Mouse (Mus musculus) neural tube, embryonic 15.5 days (tissue): ENCODE results near the gene Kars. TPM values are rescaled to one million over a fixed set of nuclear protein-coding genes. Genes with fewer than 3 reads are reported as not detected.

ENCODE experiments used
- ATAC-seq: fragments of 200-750 bp; cut with Nextera tagmentation; 2 replicates; pipeline ENCODE4 v1.8.0; 2017; ENCODE audit warnings: mild to moderate bottlenecking, moderate TSS enrichment, moderate library complexity; ENCODE audit not compliant: low FRiP score
- H3K27ac ChIP-seq: fragments of 300-500 bp; sonication (generic); replicated peaks from 2 replicates; pipeline ENCODE4 v1.5.1; 2015; ENCODE audit warnings: mild to moderate bottlenecking, inconsistent platforms
- H3K27me3 ChIP-seq: fragments of 300-500 bp; sonication (generic); replicated peaks from 2 replicates; pipeline ENCODE4 v1.6.1; 2015; ENCODE audit warnings: inconsistent platforms
- H3K36me3 ChIP-seq: fragments of 300-500 bp; sonication (generic); 2 replicates; pipeline ENCODE4 v1.6.1; 2015; ENCODE audit warnings: inconsistent platforms
- H3K4me1 ChIP-seq: fragments of 300-500 bp; sonication (generic); 2 replicates; pipeline ENCODE4 v1.6.1; 2015; ENCODE audit warnings: inconsistent platforms
- H3K4me2 ChIP-seq: fragments of 300-500 bp; sonication (generic); 2 replicates; pipeline ENCODE4 v1.6.1; 2015; ENCODE audit warnings: inconsistent platforms, mild to moderate bottlenecking, moderate library complexity
- H3K4me3 ChIP-seq: fragments of 300-500 bp; sonication (generic); replicated peaks from 2 replicates; pipeline ENCODE4 v1.5.1; 2015; ENCODE audit warnings: mild to moderate bottlenecking, inconsistent platforms
- H3K9ac ChIP-seq: fragments of 300-500 bp; sonication (generic); replicated peaks from 2 replicates; pipeline ENCODE4 v1.6.1; 2015; ENCODE audit warnings: mild to moderate bottlenecking, inconsistent platforms
- H3K9me3 ChIP-seq: fragments of 300-500 bp; sonication (generic); replicated peaks from 2 replicates; pipeline ENCODE4 v1.6.1; 2016; ENCODE audit warnings: inconsistent platforms
- WGBS: fragments of 180-500 bp; shearing (Covaris S2); methylation state at CpG from one replicate; pipeline ENCODE4 v1.1.7; 2015; ENCODE audit warnings: mixed read lengths; 5-methylcytosine and 5-hydroxymethylcytosine counted together
- polyA plus RNA-seq: library from polyadenylated mRNA; unstranded; fragments of >200 nt; fragmentation: Nextera tagmentation; extraction: Ambion mirVana; gene quantifications from 2 replicates; pipeline ENCODE4 v1.2.1, GENCODE M21; 2015

The Kars gene
- polyA plus RNA-seq, 1 experiment from 2014 or later, result 166 TPM

- Histone ChIP-seq H3K4me1 (no peaks in the 10 kb centered on the region; the same call in 1 of the 2 replicates), H3K36me3 (peaks cover 22% of the 10 kb centered on the region), H3K27me3 (no peaks in the 10 kb centered on the region), H3K4me3 (no peak overlapping the region), H3K27ac (no peak overlapping the region), H3K9ac (no peak overlapping the region), H3K9me3 (no peaks in the 10 kb centered on the region), H3K4me2 (no peak overlapping the region)
- no peak for ATAC-seq
- 75% methylated on average over 10 of the region's 10 CpGs for WGBS
These were observed 33.0 kb downstream of the Kars start for GRCm38 (mm10) chr8:111978147-111978546.

GRCm38 (mm10) chr8:111976326-111976725, 34.8 kb downstream of the Kars start:
- Histone ChIP-seq H3K4me1 (no peaks in the 10 kb centered on the region; the same call in 1 of the 2 replicates), H3K27me3 (no peaks in the 10 kb centered on the region), H3K27ac (no peak overlapping the region)

GRCm38 (mm10) chr8:111975706-111976105, 35.4 kb downstream of the Kars start:
- Histone ChIP-seq H3K36me3 (peaks cover 30% of the 10 kb centered on the region), H3K27ac (no peak overlapping the region), H3K9me3 (no peaks in the 10 kb centered on the region), H3K27me3 (no peaks in the 10 kb centered on the region), H3K4me1 (no peaks in the 10 kb centered on the region; the same call in 1 of the 2 replicates), H3K9ac (no peak overlapping the region), H3K4me2 (no peak overlapping the region), H3K4me3 (no peak overlapping the region)
- WGBS, result 91% methylated on average over 2 of the region's 2 CpGs
- no peak for ATAC-seq

More at GRCm38 (mm10) chr8:111976326-111976725, 34.8 kb downstream of the Kars start:
- no peak for ATAC-seq
- H3K36me3 ChIP-seq, result peaks cover 28% of the 10 kb centered on the region
- WGBS, result 96% methylated on average over 2 of the region's 2 CpGs
- no peak overlapping the region for H3K9ac ChIP-seq
- no peak overlapping the region for H3K4me3 ChIP-seq
- H3K9me3 ChIP-seq, result no peaks in the 10 kb centered on the region
- H3K4me2 ChIP-seq, result no peak overlapping the region

GRCm38 (mm10) chr8:111974138-111974537, 37.0 kb downstream of the Kars start:
- Histone ChIP-seq H3K4me2 (no peak overlapping the region), H3K27ac (no peak overlapping the region), H3K9me3 (no peaks in the 10 kb centered on the region), H3K9ac (no peak overlapping the region), H3K4me1 (no peaks in the 10 kb centered on the region; the same call in 1 of the 2 replicates), H3K27me3 (no peaks in the 10 kb centered on the region), H3K36me3 (peaks cover 30% of the 10 kb centered on the region), H3K4me3 (no peak overlapping the region)
- ATAC-seq, result no peak
- 96% methylated on average over 12 of the region's 12 CpGs for WGBS

- peaks cover 15% of the 10 kb centered on the region; the same call in 1 of the 2 replicates for H3K36me3 ChIP-seq
- no peak overlapping the region for H3K4me3 ChIP-seq
- H3K4me1 ChIP-seq, result no peaks in the 10 kb centered on the region
- 36% methylated on average over 5 of the region's 5 CpGs for WGBS
- H3K9ac ChIP-seq, result no peak overlapping the region
- no peak overlapping the region for H3K27ac ChIP-seq
- no peaks in the 10 kb centered on the region for H3K27me3 ChIP-seq
- ATAC-seq, result no peak
- no peak overlapping the region for H3K4me2 ChIP-seq
- H3K9me3 ChIP-seq, result no peaks in the 10 kb centered on the region
These were observed 42.1 kb downstream of the Kars start for GRCm38 (mm10) chr8:111968991-111969390.

- Histone ChIP-seq H3K4me2 (no peak overlapping the region), H3K4me3 (no peak overlapping the region), H3K4me1 (no peaks in the 10 kb centered on the region), H3K27ac (no peak overlapping the region), H3K36me3 (peaks cover 13% of the 10 kb centered on the region; the same call in 1 of the 2 replicates), H3K9ac (no peak overlapping the region), H3K27me3 (no peaks in the 10 kb centered on the region), H3K9me3 (no peaks in the 10 kb centered on the region)
- ATAC-seq, result no peak
- WGBS, result 87% methylated on average over 10 of the region's 10 CpGs
These were observed 42.6 kb downstream of the Kars start for GRCm38 (mm10) chr8:111968541-111968940.

- Histone ChIP-seq H3K4me3 (no peak overlapping the region), H3K4me1 (no peaks in the 10 kb centered on the region), H3K27me3 (no peaks in the 10 kb centered on the region), H3K4me2 (no peak overlapping the region), H3K36me3 (0 out of 2 replicates have a peak, but pooled peaks cover 8% of the 10 kb centered on the region), H3K9me3 (no peaks in the 10 kb centered on the region), H3K27ac (no peak overlapping the region), H3K9ac (no peak overlapping the region)
- 86% methylated on average over 5 of the region's 5 CpGs for WGBS
- ATAC-seq, result no peak
These were observed 43.8 kb downstream of the Kars start for GRCm38 (mm10) chr8:111967246-111967870.

GRCm38 (mm10) chr8:111964849-111965561, 46.1 kb downstream of the Kars start:
- ATAC-seq, result no peak
- WGBS, result 76% methylated on average over 7 of the region's 7 CpGs
- no peaks in the 10 kb centered on the region for H3K4me1 ChIP-seq
- H3K9ac ChIP-seq, result no peak overlapping the region
- no peaks in the 10 kb centered on the region for H3K36me3 ChIP-seq
- H3K27ac ChIP-seq, result no peak overlapping the region
- no peaks in the 10 kb centered on the region for H3K9me3 ChIP-seq
- H3K4me2 ChIP-seq, result no peak overlapping the region
- no peaks in the 10 kb centered on the region for H3K27me3 ChIP-seq
- no peak overlapping the region for H3K4me3 ChIP-seq

- Histone ChIP-seq H3K27me3 (no peaks in the 10 kb centered on the region), H3K4me3 (no peak overlapping the region), H3K9me3 (no peaks in the 10 kb centered on the region), H3K4me2 (no peak overlapping the region), H3K36me3 (no peaks in the 10 kb centered on the region), H3K9ac (no peak overlapping the region), H3K4me1 (no peaks in the 10 kb centered on the region), H3K27ac (no peak overlapping the region)
- ATAC-seq, result no peak
- 70% methylated on average over 5 of the region's 5 CpGs for WGBS
These were observed 46.8 kb downstream of the Kars start for GRCm38 (mm10) chr8:111964351-111964750.

GRCm38 (mm10) chr8:111963546-111963945, 47.6 kb downstream of the Kars start:
- no peaks in the 10 kb centered on the region for H3K4me1 ChIP-seq
- 82% methylated on average over 4 of the region's 4 CpGs for WGBS
- no peak overlapping the region for H3K9ac ChIP-seq
- H3K4me2 ChIP-seq, result no peak overlapping the region
- H3K27ac ChIP-seq, result no peak overlapping the region
- no peaks in the 10 kb centered on the region; the same call in 1 of the 2 replicates for H3K36me3 ChIP-seq
- H3K9me3 ChIP-seq, result no peaks in the 10 kb centered on the region
- H3K27me3 ChIP-seq, result no peaks in the 10 kb centered on the region
- H3K4me3 ChIP-seq, result no peak overlapping the region
- no peak for ATAC-seq

GRCm38 (mm10) chr8:111963091-111963490, 48.0 kb downstream of the Kars start:
- no peaks in the 10 kb centered on the region for H3K9me3 ChIP-seq
- ATAC-seq, result no peak
- H3K4me3 ChIP-seq, result no peak overlapping the region
- H3K36me3 ChIP-seq, result peaks cover 4% of the 10 kb centered on the region; the same call in 1 of the 2 replicates
- no peak overlapping the region for H3K9ac ChIP-seq
- no peaks in the 10 kb centered on the region for H3K27me3 ChIP-seq
- no peaks in the 10 kb centered on the region for H3K4me1 ChIP-seq
- no peak overlapping the region for H3K4me2 ChIP-seq
- H3K27ac ChIP-seq, result no peak overlapping the region
- 68% methylated on average over 10 of the region's 10 CpGs for WGBS

- Histone ChIP-seq H3K27ac (no peak overlapping the region), H3K4me2 (no peak overlapping the region), H3K9me3 (no peaks in the 10 kb centered on the region), H3K27me3 (no peaks in the 10 kb centered on the region), H3K9ac (no peak overlapping the region), H3K4me1 (no peaks in the 10 kb centered on the region), H3K4me3 (no peak overlapping the region), H3K36me3 (peaks cover 6% of the 10 kb centered on the region; the same call in 1 of the 2 replicates)
- WGBS, result 78% methylated on average over 1 of the region's 1 CpGs
- ATAC-seq, result no peak
These were observed 48.5 kb downstream of the Kars start for GRCm38 (mm10) chr8:111962589-111962988.
